Mouse (Mus musculus) CH12.LX (cell line): ENCODE data around the gene Slc2a5. TPM values are rescaled to one million over a fixed set of nuclear protein-coding genes. Genes with fewer than 3 reads are reported as not detected.

ENCODE experiments used
- DNase-seq: peaks from one replicate; pipeline ENCODE4 v3.0.0-alpha.2; 2013; ENCODE audit errors: extremely low read depth
- H3K27ac ChIP-seq: 2 replicates; pipeline ENCODE4 v1.5.1; 2012; ENCODE audit warnings: low read depth, mild to moderate bottlenecking, control low read depth, moderate library complexity; ENCODE audit not compliant: insufficient read depth
- H3K27me3 ChIP-seq: replicated peaks from 2 replicates; pipeline ENCODE3; 2012; ENCODE audit warnings: inconsistent platforms
- H3K36me3 ChIP-seq, 2 experiments: replicated peaks in 1 of 2; 2 replicates each; pipeline versions ENCODE3 to v1.6.1; 2012; ENCODE audit warnings: inconsistent platforms in 1 of 2, low read length in 1 of 2, mild to moderate bottlenecking in 1 of 2, mixed read lengths in 1 of 2, moderate library complexity in 1 of 2; ENCODE audit not compliant: control insufficient read depth in 1 of 2, insufficient read depth in 1 of 2
- H3K4me1 ChIP-seq, 2 experiments: 2 replicates each; pipeline ENCODE4 v1.6.1; 2012; ENCODE audit warnings: inconsistent platforms in 1 of 2, moderate library complexity in 1 of 2; ENCODE audit not compliant: insufficient read depth in 2 of 2, control insufficient read depth in 1 of 2
- H3K4me2 ChIP-seq: 2 replicates; pipeline ENCODE4 v1.6.1; 2012; ENCODE audit warnings: low read depth, mild to moderate bottlenecking, control low read depth; ENCODE audit not compliant: poor library complexity, insufficient read depth, severe bottlenecking
- H3K4me3 ChIP-seq, 3 experiments: fragments of 150-350 bp in 1 of 3; sonication (generic) in 1 of 3; replicated peaks in 1 of 3; 2 replicates each; pipeline versions ENCODE3 to v1.5.1; 2011 to 2012; ENCODE audit warnings: low read depth in 2 of 3, low read length in 2 of 3, mild to moderate bottlenecking in 2 of 3, moderate library complexity in 2 of 3, control low read depth in 1 of 3, improper control_type of control experiment in 1 of 3, inconsistent platforms in 1 of 3, mixed read lengths in 1 of 3; ENCODE audit not compliant: poor library complexity in 1 of 3
- H3K79me2 ChIP-seq: replicated peaks from 2 replicates; pipeline ENCODE4 v1.6.1; 2012; ENCODE audit warnings: mild to moderate bottlenecking, moderate library complexity; ENCODE audit not compliant: control insufficient read depth, poor library complexity, insufficient read depth, severe bottlenecking; ENCODE audit errors: extremely low read depth
- H3K9ac ChIP-seq: 2 replicates; pipeline ENCODE4 v1.6.1; 2012; ENCODE audit warnings: low read depth, mild to moderate bottlenecking, control low read depth, moderate library complexity; ENCODE audit not compliant: insufficient read depth
- H3K9me3 ChIP-seq: replicated peaks from 2 replicates; pipeline ENCODE3; 2012; ENCODE audit warnings: low read length, inconsistent platforms, mixed read lengths
- BHLHE40 ChIP-seq: IDR thresholded peaks from 2 replicates; pipeline ENCODE4 v1.6.1; 2011; ENCODE audit warnings: mild to moderate bottlenecking, low read depth, low read length, improper control_type of control experiment
- CTCF ChIP-seq, 2 experiments: IDR thresholded peaks in 1 of 2; conservative IDR thresholded peaks in 1 of 2; 2 replicates each; pipeline ENCODE4 v1.5.1; 2011 to 2012; ENCODE audit warnings: low read depth in 2 of 2, low read length in 2 of 2, improper control_type of control experiment in 1 of 2, inconsistent platforms in 1 of 2, mild to moderate bottlenecking in 1 of 2, moderate library complexity in 1 of 2
- E2F4 ChIP-seq: IDR thresholded peaks from 2 replicates; pipeline ENCODE4 v1.6.1; 2011; ENCODE audit warnings: low read depth, low read length, improper control_type of control experiment; ENCODE audit not compliant: insufficient replicate concordance
- ELF1 ChIP-seq: IDR thresholded peaks from 2 replicates; pipeline ENCODE4 v1.6.1; 2014; ENCODE audit warnings: low read depth, mild to moderate bottlenecking, inconsistent platforms, low read length, improper control_type of control experiment
- ETS1 ChIP-seq: conservative IDR thresholded peaks from 2 replicates; pipeline ENCODE4 v1.6.1; 2012; ENCODE audit warnings: low read depth, mild to moderate bottlenecking, inconsistent platforms, low read length, improper control_type of control experiment, moderate library complexity
- JUN ChIP-seq: IDR thresholded peaks from 2 replicates; pipeline ENCODE4 v1.6.1; 2011; ENCODE audit warnings: low read depth, mild to moderate bottlenecking, low read length, improper control_type of control experiment, moderate library complexity; ENCODE audit not compliant: insufficient read depth
- JUND ChIP-seq: conservative IDR thresholded peaks from 2 replicates; pipeline ENCODE4 v1.6.1; 2011; ENCODE audit warnings: low read depth, low read length, improper control_type of control experiment
- MAFK ChIP-seq: IDR thresholded peaks from 2 replicates; pipeline ENCODE4 v1.6.1; 2011; ENCODE audit warnings: low read length, improper control_type of control experiment; ENCODE audit not compliant: insufficient replicate concordance
- MAX ChIP-seq: IDR thresholded peaks from 2 replicates; pipeline ENCODE4 v1.6.1; 2011; ENCODE audit warnings: low read length, improper control_type of control experiment
- MYC ChIP-seq: IDR thresholded peaks from 2 replicates; pipeline ENCODE4 v1.6.1; 2011; ENCODE audit warnings: low read depth, mild to moderate bottlenecking, improper control_type of control experiment, low read length
- PAX5 ChIP-seq: IDR thresholded peaks from 2 replicates; pipeline ENCODE4 v1.6.1; 2012; ENCODE audit warnings: low read length, inconsistent platforms, mixed read lengths
- POLR2A ChIP-seq: IDR thresholded peaks from 2 replicates; pipeline ENCODE4 v1.6.1; 2011; ENCODE audit warnings: low read depth, mild to moderate bottlenecking, improper control_type of control experiment, low read length
- RAD21 ChIP-seq: IDR thresholded peaks from 2 replicates; pipeline ENCODE4 v1.6.1; 2011; ENCODE audit warnings: low read depth, mild to moderate bottlenecking, low read length, improper control_type of control experiment, moderate library complexity
- RCOR1 ChIP-seq: conservative IDR thresholded peaks from 2 replicates; pipeline ENCODE4 v1.6.1; 2012; ENCODE audit warnings: low read depth, mild to moderate bottlenecking, inconsistent platforms, low read length, improper control_type of control experiment
- SMC3 ChIP-seq: IDR thresholded peaks from 2 replicates; pipeline ENCODE4 v1.6.1; 2011; ENCODE audit warnings: low read depth, low read length, improper control_type of control experiment
- TCF12 ChIP-seq: IDR thresholded peaks from 2 replicates; pipeline ENCODE4 v1.6.1; 2014; ENCODE audit warnings: low read depth, mild to moderate bottlenecking, inconsistent platforms, low read length, improper control_type of control experiment
- UBTF ChIP-seq: IDR thresholded peaks from 2 replicates; pipeline ENCODE4 v1.6.1; 2012; ENCODE audit warnings: low read depth, mild to moderate bottlenecking, inconsistent platforms, low read length, improper control_type of control experiment, moderate library complexity
- USF1 ChIP-seq: IDR thresholded peaks from 2 replicates; pipeline ENCODE4 v1.6.1; 2014; ENCODE audit warnings: low read depth, mild to moderate bottlenecking, inconsistent platforms, low read length, improper control_type of control experiment
- USF2 ChIP-seq: conservative IDR thresholded peaks from 2 replicates; pipeline ENCODE4 v1.6.1; 2011; ENCODE audit warnings: low read depth, low read length, improper control_type of control experiment
- ZC3H11A ChIP-seq: IDR thresholded peaks from 2 replicates; pipeline ENCODE4 v1.6.1; 2012; ENCODE audit warnings: low read depth, mild to moderate bottlenecking, inconsistent platforms, low read length, improper control_type of control experiment
- ZMIZ1 ChIP-seq: IDR thresholded peaks from 2 replicates; pipeline ENCODE4 v1.6.1; 2012; ENCODE audit warnings: low read depth, mild to moderate bottlenecking, inconsistent platforms, low read length, improper control_type of control experiment
- dilution Hi-C: fragments of 300-500 bp; cut with MboI; formaldehyde crosslinking; loops from 2 replicates; pipeline ENCODE4 v1.14.3; 2020; ENCODE audit warnings: low sequenced_read_pairs; ENCODE audit not compliant: extremely low pct_unique_long_range_greater_than_20kb, extremely low pct_ligation_motif_present
- in situ Hi-C: fragments of 300-500 bp; cut with MboI; formaldehyde crosslinking; loops from 3 replicates; pipeline ENCODE4 v1.14.3; 2019; ENCODE audit warnings: low sequenced_read_pairs, low pct_ligation_motif_present, low pct_unique_long_range_greater_than_20kb, mixed read lengths
- polyA plus RNA-seq: library from polyadenylated mRNA; unstranded; fragments of >175 nt; gene quantifications from 2 replicates; pipeline ENCODE4 v1.2.1, GENCODE M21; 2012; ENCODE audit warnings: low read depth; ENCODE audit not compliant: insufficient read length
- total RNA-seq, 2 experiments: library from RNA; depleted of rRNA; stranded (reverse); fragments of 300-350 nt in 1 of 2; fragments of >200 nt in 1 of 2; gene quantifications; 2 replicates each; pipeline ENCODE4 v1.2.3; 2012 to 2014

The Slc2a5 gene
- total and polyA plus RNA-seq, 3 experiments = 0.81 to 1.5 (median 1.4) TPM

GRCm38 (mm10) chr4:150173281-150173680 lies 54.2 kb downstream of the Slc2a5 start:
- in situ Hi-C loops = no loop called here
- no peak overlapping the region for H3K9ac ChIP-seq
- no peaks in the 10 kb centered on the region for H3K9me3 ChIP-seq
- H3K36me3 ChIP-seq = no peaks in the 10 kb centered on the region
- no peak overlapping the region for H3K27ac ChIP-seq
- peaks cover 2% of the 10 kb centered on the region for H3K27me3 ChIP-seq
- DNase-seq = peak; percentile 49
- H3K79me2 ChIP-seq = no peaks in the 10 kb centered on the region
- H3K4me3 ChIP-seq = no peak overlapping the region
- H3K4me2 ChIP-seq = no peak overlapping the region
- peaks cover 0 to 8% of the 10 kb centered on the region in 2 experiments; a peak in 2 of 4 replicates for H3K4me1 ChIP-seq
- dilution Hi-C loops = no loop called here
- TF ChIP-seq ETS1 = no peak
- TF ChIP-seq BHLHE40 = no peak
- TF ChIP-seq USF1 = no peak
- peak; percentile 45 to 73 for TF ChIP-seq CTCF (conservative IDR thresholded peaks at IDR 0.05 in 1 of 2, IDR thresholded peaks at IDR 0.05 in 1 of 2; ENCODE audit: low read depth in 2 of 2, low read length in 2 of 2)
- no peak for TF ChIP-seq JUND
- TF ChIP-seq E2F4 = no peak
- TF ChIP-seq POLR2A = no peak
- peak; percentile 54 for TF ChIP-seq RAD21
- no peak for TF ChIP-seq RCOR1
- no peak for TF ChIP-seq PAX5
- no peak for TF ChIP-seq MAFK
- no peak for TF ChIP-seq MYC
- no peak for TF ChIP-seq ELF1
- TF ChIP-seq ZMIZ1 = no peak
- TF ChIP-seq UBTF = no peak
- peak; percentile 72 for TF ChIP-seq SMC3
- TF ChIP-seq JUN = no peak
- TF ChIP-seq ZC3H11A = no peak
- TF ChIP-seq TCF12 = no peak

GRCm38 (mm10) chr4:150174027-150174426 lies 54.9 kb downstream of the Slc2a5 start:
- Histone ChIP-seq H3K4me1 (peaks cover 0 to 8% of the 10 kb centered on the region in 2 experiments; a peak in 2 of 4 replicates), H3K4me3 (no peak overlapping the region), H3K9me3 (no peaks in the 10 kb centered on the region), H3K27me3 (no peaks in the 10 kb centered on the region), H3K27ac (no peak overlapping the region), H3K79me2 (no peaks in the 10 kb centered on the region), H3K9ac (no peak overlapping the region), H3K4me2 (no peak overlapping the region), H3K36me3 (no peaks in the 10 kb centered on the region)
- DNase-seq = no peak
- in situ Hi-C loops = no loop called here
- dilution Hi-C loops = no loop called here
- TF ChIP-seq JUN (no peak), USF2 (no peak), CTCF (conservative IDR thresholded peaks at IDR 0.05 in 1 of 2, IDR thresholded peaks at IDR 0.05 in 1 of 2; ENCODE audit: low read depth in 2 of 2, low read length in 2 of 2) (peak in 1 of 2 experiments; percentile 39; a peak in 2 of 4 replicates), MAX (no peak), USF1 (no peak)
